Mouse (Mus musculus) heart, postnatal 14 days (tissue): ENCODE measurements around the gene Bin2. TPM values are rescaled to one million over a fixed set of nuclear protein-coding genes. Genes with fewer than 3 reads are reported as not detected.
A peak's percentile ranks its signal among the peaks of the same experiment; 100 is the strongest.

Source experiments
- DNase-seq, 2 experiments: peaks; one replicate each; pipeline ENCODE4 v3.0.0; 2021 to 2022
- intact Hi-C: fragments of 180-260 bp; cut with DNase I; formaldehyde crosslinking; loops from one replicate; pipeline ENCODE4 v1.15.1; 2025
- microRNA-seq, 2 experiments: library from miRNA; unstranded; fragments of <30 nt; microRNA quantifications; one replicate each; pipeline ENCODE4 v1.2.0; 2021 to 2022
- total RNA-seq, 2 experiments: library from RNA; stranded (reverse); gene quantifications; 2 replicates each; pipeline ENCODE4 v1.2.3; 2021

The Bin2 gene
- total RNA-seq, 2 experiments from 2014 or later, result 1.8 to 3.9 TPM

DNA sequence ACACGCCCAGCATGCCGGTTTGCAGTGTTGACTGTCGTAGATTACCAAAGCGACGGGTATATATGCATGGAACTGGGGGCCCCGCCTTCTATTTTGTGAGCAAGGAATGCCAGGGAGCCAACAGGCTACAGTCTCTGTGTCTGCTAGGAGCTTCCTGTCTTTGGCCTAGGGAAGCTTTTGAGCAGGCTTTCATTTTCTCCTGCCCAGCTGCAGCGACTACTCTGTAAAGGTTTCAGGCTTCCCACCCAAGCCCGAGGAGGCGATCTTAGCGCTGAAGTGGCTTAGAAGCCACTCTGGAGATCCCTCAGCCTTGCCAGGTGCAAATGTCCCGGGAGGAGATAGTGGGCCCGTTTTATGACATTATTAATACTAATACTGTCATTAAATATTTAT is 70.5 kb downstream of the Bin2 start:
- peak; percentile 34 to 53 for DNase-seq
- intact Hi-C loops, result no loop called here

DNA sequence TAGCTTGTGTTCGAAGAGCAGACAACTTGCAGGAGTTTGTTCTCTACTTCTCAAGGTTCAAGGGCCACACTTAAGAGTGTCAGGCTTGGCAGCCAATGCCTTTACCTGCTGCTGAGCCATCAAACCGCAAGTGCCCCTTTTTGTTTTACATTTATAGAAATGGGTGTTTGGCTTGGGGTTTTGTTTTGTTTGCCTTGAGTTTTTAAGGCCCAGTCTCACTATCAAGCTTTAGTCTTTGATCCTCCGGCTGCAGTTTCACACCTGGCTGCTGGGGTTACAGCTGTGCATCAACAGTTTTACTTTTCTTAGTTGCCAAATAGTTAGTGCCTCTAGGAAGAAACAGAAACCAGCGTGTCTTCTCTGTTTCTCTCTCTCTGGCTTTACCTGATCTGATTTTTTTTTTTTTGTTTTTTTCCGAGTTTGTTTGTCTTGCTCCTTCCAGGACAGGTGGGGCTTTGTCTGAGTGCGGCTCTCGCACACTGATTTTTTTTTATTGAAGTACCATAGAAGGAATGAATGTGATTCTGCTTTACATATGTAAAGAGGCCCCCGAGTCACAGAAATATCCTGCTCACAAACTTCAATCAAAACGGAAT is 71.0 kb downstream of the Bin2 start:
- intact Hi-C loops, result no loop called here

GRCm38 (mm10) chr15:100592817-100593216 is 76.5 kb downstream of the Bin2 start:
- DNase-seq, result no peak
- intact Hi-C loops, result no loop called here

More for the DNA sequence above, 71.0 kb downstream of the Bin2 start:
- DNase-seq, result no peak

Small RNA genes within 50 kb of the gene (microRNA-seq; reads per million reads assigned to microRNA genes)
- gene Mir6961, result 0 reads per million in 2 experiments

Other genes with a start within 250 kb of the Bin2 start
- not detected for gene Gm5475, start 247.4 kb downstream of the Bin2 start, total RNA-seq
- 10 to 100 TPM; 53.6 to 58.2 TPM for gene Slc11a2, start 244.5 kb downstream of the Bin2 start, total RNA-seq
- gene Letmd1, start 200.5 kb downstream of the Bin2 start, total RNA-seq, result 10 to 100 TPM; 12.8 to 20.4 TPM
- gene Csrnp2, start 174.1 kb downstream of the Bin2 start, total RNA-seq, result 1 to 10 TPM; 3.1 to 3.2 TPM
- 10 to 100 TPM; 14.3 to 15.8 TPM for gene Tfcp2, start 117.5 kb downstream of the Bin2 start, total RNA-seq
- gene Pou6f1, start 69.6 kb downstream of the Bin2 start, total RNA-seq, result 10 to 100 TPM; 13.2 to 14.6 TPM
- 100 to 1,000 TPM; 146 to 158 TPM for gene Dazap2, start 54.2 kb downstream of the Bin2 start, total RNA-seq
- gene Smagp, start 32.6 kb downstream of the Bin2 start, total RNA-seq, result 10 to 100 TPM; 14.8 to 17.1 TPM
- gene Cela1, start 18.4 kb upstream of the Bin2 start, total RNA-seq, result 1 to 10 TPM in 1 of 2 experiments, under 1 TPM in 1; 0.51 to 1.1 TPM
- 1 to 10 TPM; 1.5 to 1.8 TPM for gene Galnt6, start 59.8 kb upstream of the Bin2 start, total RNA-seq
- gene Slc4a8, start 92.2 kb upstream of the Bin2 start, total RNA-seq, result 1 to 10 TPM; 4.4 to 6.9 TPM
- gene Scn8a, start 200.3 kb upstream of the Bin2 start, total RNA-seq, result under 1 TPM; 0.48 to 0.76 TPM